Mouse (Mus musculus): Measurements from ENCODE around the gene Ms4a10.

GRCm38 (mm10) chr19:10983146-10983545, 8.7 kb upstream of the Ms4a10 start:
- TF ChIP-seq CTCF (IDR thresholded peaks at IDR 0.05; ENCODE audit: borderline replicate concordance, insufficient read depth, low read length) (peak; percentile 68; the same call in 1 of the 2 replicates), POLR2A (IDR thresholded peaks at IDR 0.05; ENCODE audit: low read depth, low read length) (no peak)

Data from embryonic fibroblast, embryonic 13.5 days (primary cell).